Mouse (Mus musculus): ENCODE measurements around the gene Snx18. TPM values are rescaled to one million over a fixed set of nuclear protein-coding genes. Genes with fewer than 3 reads are reported as not detected.

The Snx18 gene
- polyA plus RNA-seq, 1 experiment = 11.1 TPM

GRCm38 (mm10) chr13:113580400-113580790 lies 38.0 kb downstream of the Snx18 start:
- H3K27ac ChIP-seq (ENCODE audit: insufficient read depth, low read depth, low read length) = no peak overlapping the region
- 49% methylated on average over 6 of the region's 6 CpGs for WGBS

GRCm38 (mm10) chr13:113579788-113580399 lies 38.5 kb downstream of the Snx18 start:
- Histone ChIP-seq H3K36me3 (ENCODE audit: control insufficient read depth, insufficient read depth, low read length) (no peaks in the 10 kb centered on the region), H3K4me1 (ENCODE audit: control insufficient read depth, insufficient read depth, insufficient read length, low read length) (0 out of 2 replicates have a peak, but pooled peaks cover 1% of the 10 kb centered on the region), H3K27ac (ENCODE audit: insufficient read depth, low read depth, low read length) (no peak overlapping the region), H3K27me3 (ENCODE audit: control insufficient read depth, insufficient read depth, low read length) (no peaks in the 10 kb centered on the region), H3K4me3 (ENCODE audit: low read depth, low read length) (no peak overlapping the region)
- 26% methylated on average over 7 of the region's 7 CpGs for WGBS
- no peak for TF ChIP-seq POLR2A (IDR thresholded peaks at IDR 0.05; ENCODE audit: low read depth, low read length)
- no peak for TF ChIP-seq CTCF (IDR thresholded peaks at IDR 0.05; ENCODE audit: extremely low read depth, insufficient read length, insufficient replicate concordance, low read depth, low read length)

More at GRCm38 (mm10) chr13:113580400-113580790, 38.0 kb downstream of the Snx18 start:
- H3K27me3 ChIP-seq (ENCODE audit: control insufficient read depth, insufficient read depth, low read length) = no peaks in the 10 kb centered on the region
- H3K36me3 ChIP-seq (ENCODE audit: control insufficient read depth, insufficient read depth, low read length) = no peaks in the 10 kb centered on the region
- H3K4me3 ChIP-seq (ENCODE audit: low read depth, low read length) = no peak overlapping the region
- 0 out of 2 replicates have a peak, but pooled peaks cover 1% of the 10 kb centered on the region for H3K4me1 ChIP-seq (ENCODE audit: control insufficient read depth, insufficient read depth, insufficient read length, low read length)
- TF ChIP-seq CTCF (IDR thresholded peaks at IDR 0.05; ENCODE audit: extremely low read depth, insufficient read length, insufficient replicate concordance, low read depth, low read length) = no peak
- TF ChIP-seq POLR2A (IDR thresholded peaks at IDR 0.05; ENCODE audit: low read depth, low read length) = no peak

- Histone ChIP-seq H3K4me1 (ENCODE audit: control insufficient read depth, insufficient read depth, insufficient read length, low read length) (no peaks in the 10 kb centered on the region), H3K36me3 (ENCODE audit: control insufficient read depth, insufficient read depth, low read length) (no peaks in the 10 kb centered on the region), H3K27me3 (ENCODE audit: control insufficient read depth, insufficient read depth, low read length) (no peaks in the 10 kb centered on the region), H3K4me3 (ENCODE audit: low read depth, low read length) (no peak overlapping the region), H3K27ac (ENCODE audit: insufficient read depth, low read depth, low read length) (no peak overlapping the region)
- TF ChIP-seq POLR2A (IDR thresholded peaks at IDR 0.05; ENCODE audit: low read depth, low read length) (no peak), CTCF (IDR thresholded peaks at IDR 0.05; ENCODE audit: extremely low read depth, insufficient read length, insufficient replicate concordance, low read depth, low read length) (no peak)
- 73% methylated on average over 13 of the region's 13 CpGs for WGBS
These were observed 44.1 kb downstream of the Snx18 start for GRCm38 (mm10) chr13:113574232-113574631.

- no peaks in the 10 kb centered on the region for H3K4me1 ChIP-seq (ENCODE audit: control insufficient read depth, insufficient read depth, insufficient read length, low read length)
- no peaks in the 10 kb centered on the region for H3K36me3 ChIP-seq (ENCODE audit: control insufficient read depth, insufficient read depth, low read length)
- no peak overlapping the region for H3K4me3 ChIP-seq (ENCODE audit: low read depth, low read length)
- 69% methylated on average over 2 of the region's 2 CpGs for WGBS
- TF ChIP-seq CTCF (IDR thresholded peaks at IDR 0.05; ENCODE audit: extremely low read depth, insufficient read length, insufficient replicate concordance, low read depth, low read length) (no peak), POLR2A (IDR thresholded peaks at IDR 0.05; ENCODE audit: low read depth, low read length) (no peak)
- H3K27ac ChIP-seq (ENCODE audit: insufficient read depth, low read depth, low read length) = no peak overlapping the region
- no peaks in the 10 kb centered on the region for H3K27me3 ChIP-seq (ENCODE audit: control insufficient read depth, insufficient read depth, low read length)
These were observed 45.0 kb downstream of the Snx18 start for GRCm38 (mm10) chr13:113573377-113573776.

- no peak overlapping the region for H3K4me3 ChIP-seq (ENCODE audit: low read depth, low read length)
- peaks cover 1% of the 10 kb centered on the region; the same call in 1 of the 2 replicates for H3K4me1 ChIP-seq (ENCODE audit: control insufficient read depth, insufficient read depth, insufficient read length, low read length)
- TF ChIP-seq CTCF (IDR thresholded peaks at IDR 0.05; ENCODE audit: extremely low read depth, insufficient read length, insufficient replicate concordance, low read depth, low read length) (no peak), POLR2A (IDR thresholded peaks at IDR 0.05; ENCODE audit: low read depth, low read length) (no peak)
- H3K27me3 ChIP-seq (ENCODE audit: control insufficient read depth, insufficient read depth, low read length) = no peaks in the 10 kb centered on the region
- no peaks in the 10 kb centered on the region for H3K36me3 ChIP-seq (ENCODE audit: control insufficient read depth, insufficient read depth, low read length)
- H3K27ac ChIP-seq (ENCODE audit: insufficient read depth, low read depth, low read length) = no peak overlapping the region
- WGBS = 84% methylated on average over 9 of the region's 9 CpGs
These were observed 46.2 kb downstream of the Snx18 start for GRCm38 (mm10) chr13:113572046-113572686.

GRCm38 (mm10) chr13:113569526-113569925 lies 48.8 kb downstream of the Snx18 start:
- WGBS = 38% methylated on average over 2 of the region's 2 CpGs
- Histone ChIP-seq H3K27ac (ENCODE audit: insufficient read depth, low read depth, low read length) (no peak overlapping the region), H3K4me1 (ENCODE audit: control insufficient read depth, insufficient read depth, insufficient read length, low read length) (peaks cover 1% of the 10 kb centered on the region; the same call in 1 of the 2 replicates), H3K36me3 (ENCODE audit: control insufficient read depth, insufficient read depth, low read length) (no peaks in the 10 kb centered on the region), H3K4me3 (ENCODE audit: low read depth, low read length) (no peak overlapping the region), H3K27me3 (ENCODE audit: control insufficient read depth, insufficient read depth, low read length) (no peaks in the 10 kb centered on the region)
- TF ChIP-seq CTCF (IDR thresholded peaks at IDR 0.05; ENCODE audit: extremely low read depth, insufficient read length, insufficient replicate concordance, low read depth, low read length) = no peak
- TF ChIP-seq POLR2A (IDR thresholded peaks at IDR 0.05; ENCODE audit: low read depth, low read length) = no peak

GRCm38 (mm10) chr13:113566951-113567350 lies 51.4 kb downstream of the Snx18 start:
- Histone ChIP-seq H3K4me1 (ENCODE audit: control insufficient read depth, insufficient read depth, insufficient read length, low read length) (peaks cover 1% of the 10 kb centered on the region; the same call in 1 of the 2 replicates), H3K27ac (ENCODE audit: insufficient read depth, low read depth, low read length) (no peak overlapping the region), H3K36me3 (ENCODE audit: control insufficient read depth, insufficient read depth, low read length) (no peaks in the 10 kb centered on the region), H3K27me3 (ENCODE audit: control insufficient read depth, insufficient read depth, low read length) (no peaks in the 10 kb centered on the region), H3K4me3 (ENCODE audit: low read depth, low read length) (no peak overlapping the region)
- TF ChIP-seq CTCF (IDR thresholded peaks at IDR 0.05; ENCODE audit: extremely low read depth, insufficient read length, insufficient replicate concordance, low read depth, low read length) (no peak), POLR2A (IDR thresholded peaks at IDR 0.05; ENCODE audit: low read depth, low read length) (no peak)
- 81% methylated on average over 5 of the region's 5 CpGs for WGBS
